Mouse (Mus musculus) left cerebral cortex, postnatal 10 days (tissue): ENCODE measurements around the gene Josd1. TPM values are rescaled to one million over a fixed set of nuclear protein-coding genes. Genes with fewer than 3 reads are reported as not detected.
A peak's percentile ranks its signal among the peaks of the same experiment; 100 is the strongest.
"Not testable (repeated sequence)": the region's sequence is repeated elsewhere in the genome, so short reads cannot be mapped to it uniquely, and the experiment has no call there.

Experiments used
- DNase-seq, 2 experiments: peaks; one replicate each; pipeline ENCODE4 v3.0.0; 2021 to 2022; ENCODE audit warnings: low spot score in 2 of 2, mixed read lengths in 1 of 2; ENCODE audit errors: extremely low spot score in 1 of 2
- intact Hi-C: fragments of 180-260 bp; cut with DNase I; formaldehyde crosslinking; loops from one replicate; pipeline ENCODE4 v1.15.1; 2025
- total RNA-seq, 2 experiments: library from RNA; stranded (reverse); gene quantifications; 2 replicates each; pipeline ENCODE4 v1.2.3; 2021

Gene Josd1
- total RNA-seq, 2 experiments from 2014 or later: 43.7 to 46.1 TPM

GRCm38 (mm10) chr15:79695516-79695915 is 7.8 kb upstream of the Josd1 start:
- intact Hi-C loops: no loop called here
- DNase-seq: no peak

GRCm38 (mm10) chr15:79694512-79694911 is 6.8 kb upstream of the Josd1 start:
- intact Hi-C loops: no loop called here
- no peak for DNase-seq

DNA sequence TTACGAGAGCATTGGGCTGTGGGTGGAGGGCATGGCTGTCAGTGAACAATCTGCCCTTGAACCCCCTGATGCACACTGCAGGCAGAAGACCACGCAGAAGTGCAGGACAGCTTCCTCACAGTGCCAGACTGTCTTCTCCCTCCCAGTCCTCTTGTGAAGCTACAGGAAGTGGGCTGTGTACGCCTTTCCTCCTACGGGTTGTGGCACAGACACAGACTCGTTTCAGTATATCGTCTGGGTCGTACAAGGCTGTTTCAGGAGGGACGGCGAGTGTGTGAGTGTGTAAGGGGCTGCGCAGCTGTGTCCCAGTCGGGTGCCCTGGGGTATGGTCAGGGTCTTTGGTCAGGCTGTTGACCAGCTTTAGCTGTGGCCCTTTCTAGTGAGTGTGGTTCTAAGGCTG is 6.0 kb upstream of the Josd1 start:
- no peak for DNase-seq
- intact Hi-C loops: no loop called here

GRCm38 (mm10) chr15:79692334-79692733 is 4.6 kb upstream of the Josd1 start:
- no peak for DNase-seq
- intact Hi-C loops: no loop called here

GRCm38 (mm10) chr15:79691023-79691508 is 3.3 kb upstream of the Josd1 start:
- DNase-seq: peak in 1 of 2 experiments; percentile 69
- intact Hi-C loops: no loop called here

DNA sequence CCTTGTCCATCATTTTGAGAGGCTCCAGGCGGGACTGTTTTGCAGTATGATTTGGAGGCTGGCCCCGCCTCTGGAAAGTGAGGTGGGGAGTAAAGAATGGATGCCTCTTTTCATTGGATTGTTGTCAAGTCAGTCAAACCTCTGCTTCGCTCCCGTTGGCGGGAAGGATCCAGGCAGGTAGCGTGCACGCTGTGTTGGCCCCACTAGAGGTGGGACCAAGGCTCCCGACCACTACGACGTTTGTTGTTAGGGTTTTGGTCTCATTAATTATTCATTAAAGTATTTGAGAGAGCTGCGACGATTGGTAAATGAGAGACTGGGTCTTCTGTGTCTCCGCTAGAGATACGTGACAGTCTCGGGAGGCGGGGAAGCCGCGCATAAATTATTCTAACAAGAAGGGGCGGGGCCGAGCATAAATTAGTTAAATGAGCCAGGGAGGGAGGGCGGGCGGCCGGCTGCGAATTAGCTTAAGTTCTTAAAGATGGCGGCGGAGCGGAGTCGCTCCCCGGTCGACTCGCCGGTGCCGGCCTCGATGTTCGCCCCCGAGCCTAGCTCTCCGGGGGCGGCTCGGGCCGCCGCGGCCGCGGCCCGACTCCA is 2.8 kb upstream of the Josd1 start, which contains the start of gene Gtpbp1:
Gene Gtpbp1, plus strand, starts transcription at position 420 of the 597 bp plus-strand sequence.
- intact Hi-C loops: no loop called here
- DNase-seq: peak; percentile 97 to 100

DNA sequence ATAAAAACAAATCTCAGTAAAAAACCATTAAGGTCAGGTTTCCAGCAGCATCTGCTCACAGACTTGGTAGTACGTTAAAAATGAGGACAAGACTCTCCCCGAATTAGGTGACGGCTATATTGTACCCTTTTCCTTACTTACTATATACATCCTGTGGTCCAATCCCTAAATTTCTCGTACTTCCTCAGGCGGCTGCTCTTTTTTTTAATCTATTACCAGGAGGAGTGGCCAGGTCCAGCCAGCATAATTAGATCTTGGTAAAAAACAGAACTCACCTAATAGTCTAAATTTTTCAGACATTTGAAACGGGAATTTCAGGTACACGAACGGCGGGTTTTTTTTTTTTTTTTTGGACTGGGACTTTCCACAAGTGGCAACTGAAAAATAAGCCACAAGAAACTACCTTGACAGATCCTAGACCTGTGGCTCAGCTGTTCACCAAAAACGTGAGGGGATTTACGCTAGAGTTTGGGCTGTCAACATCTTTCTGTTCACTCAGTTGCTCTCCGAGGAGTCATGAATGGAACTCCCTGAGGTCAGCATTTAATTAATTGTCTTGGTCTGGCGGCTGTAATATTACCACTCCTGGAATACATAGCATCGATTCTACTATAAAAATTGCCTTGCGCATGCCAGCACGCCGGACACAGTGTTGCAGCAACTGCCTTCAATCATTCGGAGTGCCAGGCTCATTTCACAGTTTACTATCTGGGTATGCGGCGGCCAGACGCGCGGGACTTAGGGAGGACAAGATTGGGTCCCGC is 2.1 kb upstream of the Josd1 start:
- intact Hi-C loops: no loop called here
- no peak for DNase-seq

- intact Hi-C loops: no loop called here
- DNase-seq: no peak
Observed at GRCm38 (mm10) chr15:79688268-79688956, 693 bp upstream of the Josd1 start.

DNA sequence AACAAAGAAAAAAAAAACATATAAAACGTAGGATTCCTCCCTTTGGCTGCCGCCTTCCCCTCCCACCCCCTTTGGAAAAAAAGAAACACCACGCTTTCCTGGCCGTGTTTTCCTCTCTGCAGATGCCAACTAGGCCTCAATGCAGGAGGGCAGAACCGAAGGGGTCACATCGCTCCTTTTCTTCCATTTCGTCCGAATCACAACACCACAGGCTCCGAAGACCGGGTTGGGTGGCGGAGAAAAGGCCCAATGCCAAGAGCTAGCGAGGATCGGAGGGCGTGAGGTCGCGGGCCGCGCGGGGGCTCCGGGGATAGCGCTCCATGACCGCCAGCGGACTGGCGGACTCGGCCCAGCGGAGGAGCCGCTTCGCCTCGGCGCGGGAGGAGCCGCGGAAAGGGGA is 544 bp downstream of the Josd1 start:
- intact Hi-C loops: no loop called here

GRCm38 (mm10) chr15:79686046-79686869 is 1.5 kb downstream of the Josd1 start:
- DNase-seq: no peak
- intact Hi-C loops: no loop called here

More for the DNA sequence above, 544 bp downstream of the Josd1 start:
- DNase-seq: no peak

DNA sequence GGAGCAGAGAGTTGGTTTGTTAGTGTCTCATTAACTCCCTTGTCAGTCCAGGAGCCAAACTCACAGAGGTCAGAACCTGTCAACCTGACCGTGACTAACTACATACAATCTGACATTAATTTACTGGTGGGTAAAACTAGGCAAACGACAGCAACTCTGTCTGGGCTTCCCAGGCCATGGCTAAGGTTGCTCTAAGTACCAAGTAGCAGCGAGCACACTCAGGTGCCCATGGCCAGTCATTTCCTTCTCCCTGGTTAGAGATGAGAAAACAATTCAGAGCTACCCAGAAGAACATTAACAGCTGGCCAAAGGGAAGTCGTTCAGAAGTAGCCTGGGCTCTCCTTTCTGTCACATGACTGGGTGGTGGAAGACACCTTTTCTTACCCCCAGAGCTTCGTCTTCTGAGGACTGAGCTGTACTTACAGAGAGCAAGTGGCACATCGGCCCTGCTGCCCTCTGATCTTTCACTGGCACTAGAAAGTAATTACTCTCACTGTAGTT is 2.5 kb downstream of the Josd1 start:
- intact Hi-C loops: no loop called here
- DNase-seq: no peak

- no peak for DNase-seq
- intact Hi-C loops: no loop called here
Observed at GRCm38 (mm10) chr15:79684616-79685015, 3.1 kb downstream of the Josd1 start.

DNA sequence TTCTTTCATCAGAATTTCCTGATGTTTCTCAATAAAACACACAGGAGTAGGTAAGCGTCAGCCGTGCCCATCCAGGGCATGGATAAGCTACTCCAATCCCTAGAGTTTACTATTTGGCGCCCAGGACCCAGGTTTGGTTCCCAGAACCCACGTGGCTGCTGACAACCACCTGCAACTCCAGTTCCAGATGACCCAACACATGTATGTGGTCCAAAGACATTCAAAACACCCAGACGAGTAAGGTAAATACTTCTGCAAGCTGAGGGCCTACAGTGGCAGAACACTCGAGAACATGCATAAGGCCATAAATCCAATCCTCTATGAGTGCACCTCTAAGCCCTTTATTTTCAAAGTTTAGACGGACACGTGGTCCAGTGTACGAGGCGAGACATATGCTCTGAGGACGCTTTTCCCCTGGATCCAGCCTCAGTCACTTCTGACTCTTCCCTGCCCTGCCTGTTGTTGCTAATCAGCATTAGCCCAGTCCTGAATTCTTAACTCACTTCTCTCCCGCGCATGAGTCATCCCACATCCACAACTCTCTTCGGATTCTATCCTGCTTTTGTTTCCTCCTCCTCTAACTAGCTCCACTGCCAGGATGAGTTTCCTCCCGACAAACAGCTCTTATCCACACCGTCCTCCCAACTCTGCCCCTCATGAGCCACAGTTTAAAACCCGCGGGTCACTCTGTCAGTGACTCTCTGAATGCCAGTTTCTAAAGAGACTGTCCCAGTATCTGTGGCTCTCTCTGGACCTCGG is 3.8 kb downstream of the Josd1 start:
- no peak for DNase-seq
- intact Hi-C loops: no loop called here

- DNase-seq: no peak
- intact Hi-C loops: no loop called here
Observed at GRCm38 (mm10) chr15:79683146-79683545, 4.6 kb downstream of the Josd1 start.

- DNase-seq: no peak
- intact Hi-C loops: no loop called here
Observed at GRCm38 (mm10) chr15:79681973-79682372, 5.7 kb downstream of the Josd1 start.

GRCm38 (mm10) chr15:79677936-79678335 is 9.8 kb downstream of the Josd1 start:
- intact Hi-C loops: no loop called here

GRCm38 (mm10) chr15:79671828-79672348 is 15.8 kb downstream of the Josd1 start:
- DNase-seq, intact Hi-C loops: not testable (repeated sequence)

More at GRCm38 (mm10) chr15:79677936-79678335, 9.8 kb downstream of the Josd1 start:
- DNase-seq: no peak

- intact Hi-C loops: no loop called here
- DNase-seq: no peak
Observed at GRCm38 (mm10) chr15:79670972-79671299, 16.8 kb downstream of the Josd1 start.
